Comparison of ENCODE assay signal across 27 mouse cellular contexts in the genomic region with DNA sequence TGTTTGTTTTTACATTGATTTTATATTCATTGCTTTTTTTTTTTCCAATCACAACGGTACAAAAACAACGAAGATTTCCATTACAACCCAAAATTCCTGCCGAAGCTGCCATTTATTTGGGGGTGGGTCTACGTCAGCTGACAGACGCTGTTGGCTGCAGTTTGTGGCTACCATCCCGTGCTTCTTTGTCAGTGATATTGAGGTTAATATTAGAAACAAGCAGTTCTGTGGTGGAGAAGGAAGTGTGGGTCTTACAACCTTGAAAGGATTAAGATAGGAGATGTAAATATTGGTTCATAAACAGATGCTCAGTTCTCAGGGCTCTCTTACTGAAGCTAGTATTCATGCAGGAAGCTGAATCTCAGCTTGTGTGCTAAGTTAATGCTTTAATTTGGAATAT.
"Had no signal": no experiment of that assay in that cellular context is flagged by ENCODE, and none has a peak within 500 bp of the region (broad histone marks: within the 10 kb centered on the region; RNA-seq: fewer than 3 reads in every experiment).

No protein-coding gene starts in this region.

- DNase-seq: cerebellum, adult 2 months; cerebellum, adult 8-10 months; cerebellum, adult 9-10 months; cerebellum, adult 9-11 months; cerebellum, postnatal 10 days; cerebellum, postnatal 14 days; cerebellum, postnatal 25 days; cerebellum, postnatal 36 days; embryo, embryonic 11 days; forebrain, postnatal 0 days; gastrocnemius, adult 2 months; gastrocnemius, postnatal 10 days; gastrocnemius, postnatal 14 days; gastrocnemius, postnatal 25 days; gastrocnemius, postnatal 36 days; heart, adult 2 months had no signal

- H3K9ac ChIP-seq: embryonic facial prominence, embryonic 12.5 days; embryonic facial prominence, embryonic 13.5 days; embryonic facial prominence, embryonic 15.5 days; forebrain, embryonic 12.5 days; forebrain, embryonic 13.5 days; forebrain, embryonic 15.5 days; forebrain, postnatal 0 days had no signal

- H3K4me3 ChIP-seq: embryonic facial prominence, embryonic 10.5 days; embryonic facial prominence, embryonic 12.5 days; embryonic facial prominence, embryonic 13.5 days; embryonic facial prominence, embryonic 15.5 days; erythroblast, embryonic 14.5 days; forebrain, embryonic 10.5 days; forebrain, embryonic 12.5 days; forebrain, embryonic 13.5 days; forebrain, embryonic 15.5 days; gastrocnemius, adult 2 months; heart, adult 2 months had no signal

- H3K9me3 ChIP-seq: embryonic facial prominence, embryonic 10.5 days; embryonic facial prominence, embryonic 12.5 days; embryonic facial prominence, embryonic 13.5 days; embryonic facial prominence, embryonic 15.5 days; forebrain, embryonic 10.5 days; forebrain, embryonic 12.5 days; forebrain, embryonic 13.5 days; forebrain, embryonic 15.5 days had no signal

- H3K27me3 ChIP-seq: embryonic facial prominence, embryonic 12.5 days; embryonic facial prominence, embryonic 13.5 days; embryonic facial prominence, embryonic 15.5 days; forebrain, embryonic 12.5 days; forebrain, embryonic 13.5 days; forebrain, embryonic 15.5 days had no signal

- H3K4me2 ChIP-seq: embryonic facial prominence, embryonic 12.5 days; embryonic facial prominence, embryonic 13.5 days; embryonic facial prominence, embryonic 15.5 days; forebrain, embryonic 12.5 days; forebrain, embryonic 13.5 days; forebrain, embryonic 15.5 days had no signal

- H3K27ac ChIP-seq: embryonic facial prominence, embryonic 10.5 days; embryonic facial prominence, embryonic 12.5 days; embryonic facial prominence, embryonic 13.5 days; embryonic facial prominence, embryonic 15.5 days; forebrain, embryonic 10.5 days; forebrain, embryonic 12.5 days; forebrain, embryonic 13.5 days; forebrain, embryonic 15.5 days; gastrocnemius, adult 2 months; heart, adult 2 months had no signal

- H3K4me1 ChIP-seq: embryonic facial prominence, embryonic 10.5 days; embryonic facial prominence, embryonic 12.5 days; embryonic facial prominence, embryonic 13.5 days; embryonic facial prominence, embryonic 15.5 days; forebrain, embryonic 10.5 days; forebrain, embryonic 12.5 days; forebrain, embryonic 13.5 days; forebrain, embryonic 15.5 days had no signal

- ATAC-seq: forebrain, embryonic 13.5 days; forebrain, embryonic 14.5 days; forebrain, embryonic 15.5 days; forebrain, embryonic 16.5 days; forebrain, postnatal 0 days had no signal
